Mouse (Mus musculus): ENCODE results near the gene Adgre1.
"Not testable (repeated sequence)": the region's sequence is repeated elsewhere in the genome, so short reads cannot be mapped to it uniquely, and the experiment has no call there.

Adgre1 gene

DNA sequence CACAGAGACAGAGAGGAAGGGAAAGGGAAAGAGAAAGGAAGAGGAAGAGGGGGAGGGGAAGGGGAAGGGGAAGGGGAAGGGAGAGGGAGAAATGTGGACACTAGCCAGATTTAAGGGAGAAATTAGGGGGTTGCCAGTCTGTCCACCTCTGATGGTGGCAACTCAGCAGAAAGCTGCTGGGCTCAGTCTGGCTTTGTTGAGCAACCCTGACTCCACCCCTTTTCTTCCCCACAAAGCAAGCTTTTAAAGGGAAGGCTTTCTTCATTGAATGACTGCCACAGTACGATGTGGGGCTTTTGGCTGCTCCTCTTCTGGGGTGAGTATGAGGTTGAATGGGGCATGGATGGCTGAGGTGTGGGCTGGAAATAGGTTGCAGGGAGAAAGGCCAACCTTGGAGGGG is at the start of gene Adgre1:
Gene Adgre1 (plus strand): TSS at position 251 of the 400 bp plus-strand sequence.
- no peak for DNase-seq (ENCODE audit: low read depth, low spot score)

- DNase-seq (ENCODE audit: low read depth, low spot score), result no peak
These were observed 46.7 kb upstream of the Adgre1 start for GRCm38 (mm10) chr17:57311801-57312200.

DNA sequence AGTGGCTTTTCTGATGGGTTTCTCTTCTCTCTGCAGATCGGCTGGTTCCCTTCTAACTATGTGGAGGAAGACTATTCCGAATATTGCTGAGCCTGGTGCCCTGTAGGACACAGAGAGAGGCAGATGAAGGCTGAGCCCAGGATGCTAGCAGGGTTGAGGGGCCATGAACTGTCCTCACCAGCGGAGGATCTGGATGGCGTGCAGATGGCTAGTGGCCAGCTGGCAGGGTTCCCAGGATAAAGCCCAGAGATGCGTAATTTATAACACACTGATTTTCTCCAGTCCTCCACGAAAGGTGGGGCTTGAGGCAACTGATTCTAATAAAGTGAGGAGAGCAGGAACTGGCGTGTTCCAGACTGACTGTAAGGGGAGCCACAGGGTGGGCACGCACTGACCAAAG is 30.9 kb upstream of the Adgre1 start:
- DNase-seq (ENCODE audit: low read depth, low spot score), result no peak

GRCm38 (mm10) chr17:57328944-57329343 is 29.5 kb upstream of the Adgre1 start:
- DNase-seq (ENCODE audit: low read depth, low spot score), result no peak

DNA sequence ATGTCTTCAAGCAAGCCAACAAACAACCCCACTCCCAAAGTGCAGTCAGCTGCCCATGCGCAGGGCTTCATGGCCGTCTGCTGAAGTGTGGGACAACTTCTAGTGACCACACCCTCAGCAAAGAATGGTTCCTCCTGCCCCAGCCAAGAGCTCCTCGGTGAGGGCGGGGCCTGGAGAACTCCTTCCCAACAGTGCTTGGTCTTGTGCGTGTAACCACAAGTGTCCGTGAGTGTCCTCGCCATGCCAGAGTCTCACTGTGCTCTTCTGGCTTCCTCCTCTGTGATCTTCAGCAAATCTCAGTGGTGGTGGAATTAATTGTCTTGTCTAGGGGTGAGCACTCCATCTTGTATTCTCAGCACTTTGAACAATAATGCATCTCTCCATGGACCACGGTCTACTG is 27.5 kb upstream of the Adgre1 start:
- no peak for DNase-seq (ENCODE audit: low read depth, low spot score)

DNA sequence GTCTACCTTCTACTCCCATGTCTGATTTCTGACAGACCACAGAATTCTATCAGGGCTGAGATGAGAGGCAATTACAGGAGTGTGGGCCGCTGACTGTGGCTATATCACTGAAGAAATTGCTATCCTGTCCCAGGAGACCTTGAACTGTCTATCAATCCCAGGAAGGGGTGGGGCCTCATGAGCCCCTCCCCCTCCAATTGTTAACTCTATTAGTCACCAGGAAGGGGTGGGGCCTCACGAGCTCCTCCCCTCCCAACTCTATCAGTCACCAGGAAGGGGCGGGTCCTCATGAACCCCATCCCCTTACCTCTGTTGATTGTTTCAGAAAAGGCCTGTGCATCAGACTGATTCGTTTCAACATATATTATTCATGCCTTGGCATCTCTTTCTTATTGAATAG is 26.2 kb upstream of the Adgre1 start:
- no peak for DNase-seq (ENCODE audit: low read depth, low spot score)

DNA sequence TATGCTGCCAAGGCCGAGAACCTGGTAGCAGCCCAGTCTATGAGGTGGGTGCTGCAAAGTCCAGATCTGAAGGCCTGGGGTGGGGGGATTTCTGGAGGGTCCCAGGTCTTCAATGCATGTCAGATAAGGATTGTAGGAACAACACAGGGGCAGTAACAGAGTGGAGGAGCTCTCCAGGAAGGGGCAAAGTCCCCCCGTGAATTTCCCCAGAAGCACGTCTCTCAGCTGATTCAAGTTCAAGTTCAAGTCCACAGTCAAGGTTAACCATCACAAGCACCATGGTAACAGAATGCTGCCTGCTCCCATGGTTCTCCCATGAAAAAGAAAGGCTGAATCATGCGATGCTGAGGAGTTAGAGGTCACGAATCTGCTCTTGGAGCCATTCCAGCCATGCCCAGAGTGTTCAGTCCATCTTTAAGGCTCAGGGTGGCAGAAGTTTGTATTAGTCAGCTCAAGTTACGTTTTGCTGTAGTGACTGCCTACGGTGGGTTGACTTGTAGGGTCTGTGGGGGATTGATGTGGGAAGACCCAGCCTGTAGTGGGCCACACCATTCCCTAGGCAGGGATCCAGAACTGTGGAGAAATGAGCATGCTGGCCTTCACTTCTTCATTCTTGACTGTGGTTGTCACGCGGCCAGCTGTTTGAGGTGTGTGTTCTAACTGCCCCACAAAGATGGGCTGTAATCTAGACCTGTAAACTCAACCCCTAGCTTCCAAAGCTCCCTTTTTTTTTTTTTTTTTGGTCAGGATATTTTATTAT is 24.3 kb upstream of the Adgre1 start:
- DNase-seq (ENCODE audit: low read depth, low spot score), result no peak

DNA sequence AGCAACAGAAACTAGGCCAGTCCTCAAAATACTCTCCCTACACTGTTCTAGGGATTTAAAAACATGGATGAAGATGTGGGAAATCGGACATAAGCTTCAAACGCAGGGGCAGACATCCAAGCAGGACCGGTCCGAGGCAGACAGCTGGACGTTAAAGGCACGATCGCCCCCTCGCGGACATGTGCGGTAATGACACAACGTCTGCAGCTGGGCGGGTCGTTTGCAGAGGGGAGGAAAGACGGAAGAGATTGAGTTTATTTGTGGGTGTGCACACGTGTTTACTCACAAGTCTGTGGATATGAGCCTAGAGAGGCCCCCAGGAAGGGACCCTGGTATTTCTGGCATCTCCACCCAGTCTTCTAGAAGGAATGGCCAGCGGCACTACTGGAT is 23.7 kb upstream of the Adgre1 start:
- DNase-seq (ENCODE audit: low read depth, low spot score), result peak; percentile 77

- not testable (repeated sequence) for DNase-seq (ENCODE audit: low read depth, low spot score)
These were observed 23.3 kb upstream of the Adgre1 start for GRCm38 (mm10) chr17:57335194-57335593.

GRCm38 (mm10) chr17:57335673-57336303 is 22.7 kb upstream of the Adgre1 start:
- peak; percentile 89 for DNase-seq (ENCODE audit: low read depth, low spot score)

DNA sequence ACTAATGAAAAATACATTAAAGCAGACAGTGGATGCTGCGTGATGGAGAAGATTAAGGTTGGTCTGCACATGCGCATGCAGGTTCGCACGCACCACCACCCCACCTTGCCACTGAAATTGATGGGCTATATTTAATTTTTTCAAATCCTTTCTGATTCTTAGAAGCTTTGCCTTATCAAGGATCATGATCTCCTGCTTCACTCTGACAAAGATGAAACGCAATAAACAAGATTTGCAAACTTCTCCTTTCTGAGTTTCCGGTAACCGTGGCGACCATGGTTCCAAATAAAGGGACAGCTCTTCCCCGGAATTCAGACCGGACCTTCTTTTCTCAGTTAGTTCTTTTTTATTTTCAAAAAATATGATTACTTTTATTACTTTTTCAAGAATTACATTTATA is 20.5 kb upstream of the Adgre1 start:
- no peak for DNase-seq (ENCODE audit: low read depth, low spot score)

GRCm38 (mm10) chr17:57339298-57339697 is 19.2 kb upstream of the Adgre1 start:
- no peak for DNase-seq (ENCODE audit: low read depth, low spot score)

GRCm38 (mm10) chr17:57341568-57341967 is 16.9 kb upstream of the Adgre1 start:
- no peak for DNase-seq (ENCODE audit: low read depth, low spot score)

GRCm38 (mm10) chr17:57344029-57344707 is 14.3 kb upstream of the Adgre1 start:
- no peak for DNase-seq (ENCODE audit: low read depth, low spot score)

DNA sequence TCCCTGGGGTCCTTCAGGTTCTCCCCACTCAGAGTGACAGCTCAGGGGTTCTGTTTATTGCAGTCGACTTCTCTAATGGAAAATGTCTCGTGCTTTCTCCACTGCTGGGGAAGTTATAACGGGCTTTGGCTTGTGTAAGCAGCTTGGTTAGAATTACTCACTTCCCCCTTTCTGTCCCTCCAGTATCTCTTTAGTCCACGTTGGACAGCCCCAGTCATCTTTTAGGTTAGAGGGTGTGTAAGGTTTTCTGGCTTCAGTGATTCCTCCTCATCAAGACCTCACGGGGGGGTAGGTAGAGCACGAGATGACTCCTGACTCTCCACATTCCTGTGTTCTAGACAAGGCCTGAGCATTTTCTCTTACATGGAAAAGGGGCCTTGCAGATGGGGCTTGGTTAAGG is 11.5 kb upstream of the Adgre1 start:
- no peak for DNase-seq (ENCODE audit: low read depth, low spot score)

GRCm38 (mm10) chr17:57347781-57348180 is 10.7 kb upstream of the Adgre1 start:
- no peak for DNase-seq (ENCODE audit: low read depth, low spot score)

DNA sequence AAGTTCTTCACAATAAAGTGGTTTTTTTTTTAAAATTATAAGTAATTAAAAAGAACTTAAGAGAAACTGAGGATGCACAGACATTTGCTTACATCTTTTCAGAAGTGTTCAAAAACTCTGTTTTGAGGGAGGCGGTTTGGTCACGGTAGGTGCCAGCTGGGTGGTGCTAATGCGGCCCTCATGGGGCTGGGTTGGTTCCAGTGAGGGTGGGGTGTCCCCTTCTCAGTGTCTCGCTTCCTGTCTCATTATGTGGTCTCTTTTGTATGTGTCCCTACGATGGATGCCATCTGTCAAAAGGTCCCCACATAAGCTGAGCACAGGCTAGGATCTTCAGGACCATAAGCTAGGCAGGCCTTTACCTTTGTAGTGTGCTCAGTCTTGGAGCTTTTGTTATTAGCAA is 9.4 kb upstream of the Adgre1 start:
- DNase-seq (ENCODE audit: low read depth, low spot score), result no peak

- no peak for DNase-seq (ENCODE audit: low read depth, low spot score)
These were observed 8.3 kb upstream of the Adgre1 start for GRCm38 (mm10) chr17:57350212-57350611.

- no peak for DNase-seq (ENCODE audit: low read depth, low spot score)
These were observed 7.4 kb upstream of the Adgre1 start for GRCm38 (mm10) chr17:57351107-57351506.

DNA sequence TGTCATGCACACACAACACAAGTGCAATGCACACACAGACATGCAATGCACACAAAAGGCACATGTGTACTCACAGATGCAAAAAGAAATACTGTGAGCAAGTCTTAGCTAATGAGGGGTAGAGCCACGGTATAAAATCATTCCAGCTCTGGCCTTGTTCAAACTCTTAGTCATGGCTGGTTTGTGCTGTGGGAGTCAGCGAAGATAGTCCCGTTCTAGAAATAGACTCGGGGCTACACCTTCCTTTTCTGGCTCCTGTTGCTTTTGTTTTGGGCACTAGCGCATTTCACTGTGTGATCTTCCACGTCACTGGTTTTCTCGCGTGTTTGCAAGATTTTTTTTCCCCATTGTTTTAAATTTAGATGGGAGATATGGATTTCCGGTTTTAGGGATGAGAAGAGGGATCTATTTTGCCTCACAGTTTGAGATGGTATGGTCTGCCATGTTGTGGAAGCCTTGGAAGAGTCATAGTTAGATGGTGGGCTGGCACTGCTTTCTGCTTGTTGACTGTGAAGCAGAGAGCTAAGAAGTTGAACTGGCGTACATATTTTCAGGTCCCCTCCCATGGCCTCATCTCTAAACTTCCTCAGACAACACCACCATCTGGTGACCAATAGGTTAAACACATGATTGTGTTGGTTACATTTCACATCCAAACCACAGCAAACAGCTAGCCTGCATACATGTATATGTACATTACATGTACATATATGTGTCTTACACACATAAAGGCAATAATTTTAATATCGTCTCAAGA is 1.2 kb downstream of the Adgre1 start:
- no peak for DNase-seq (ENCODE audit: low read depth, low spot score)
